Mouse (Mus musculus): Measurements from ENCODE around the gene Myo15b.
"Not testable (repeated sequence)": the region's sequence is repeated elsewhere in the genome, so short reads cannot be mapped to it uniquely, and the experiment has no call there.

Myo15b gene

DNA sequence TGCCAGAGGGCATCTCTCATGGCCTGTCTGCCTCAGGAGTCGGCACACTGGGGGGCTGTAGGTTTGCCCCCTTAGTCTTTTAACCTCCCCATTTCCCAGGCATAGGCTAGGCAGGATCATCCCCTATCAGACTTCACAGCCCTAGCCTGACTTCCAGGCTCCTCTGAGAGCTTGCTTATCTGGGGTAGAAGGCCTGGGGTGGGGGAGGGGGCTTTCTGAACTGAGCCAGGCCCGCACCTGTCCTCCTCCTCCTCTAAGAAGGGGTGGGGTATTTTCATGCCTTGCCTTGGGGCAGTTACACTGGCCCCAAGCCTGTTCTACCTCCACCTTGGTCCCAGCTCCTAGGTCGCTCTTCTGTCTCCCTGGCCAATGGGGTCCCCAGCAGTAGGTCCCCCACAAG is 26.7 kb upstream of the Myo15b start:
- no peak for DNase-seq (ENCODE audit: low spot score)

DNA sequence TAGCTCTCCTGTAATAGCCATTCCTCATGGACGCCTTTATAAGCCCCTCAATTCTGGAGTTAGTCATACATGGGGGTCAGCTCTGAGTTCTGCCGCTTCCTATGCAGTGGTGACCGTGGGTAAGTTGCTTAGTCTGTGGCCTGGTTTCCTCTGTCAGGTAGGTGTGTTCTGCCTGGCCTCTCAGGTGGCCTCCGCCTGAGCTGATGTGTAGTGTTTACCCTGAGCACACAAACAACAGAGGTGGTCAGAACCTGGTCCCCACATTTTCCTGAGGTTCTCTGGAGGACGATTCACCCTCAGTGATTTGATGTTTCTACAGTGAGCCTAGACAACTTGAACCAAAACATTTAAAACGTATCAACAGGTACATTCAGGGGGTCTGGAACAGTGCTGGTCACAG is 26.1 kb upstream of the Myo15b start:
- DNase-seq (ENCODE audit: low spot score) = no peak

DNA sequence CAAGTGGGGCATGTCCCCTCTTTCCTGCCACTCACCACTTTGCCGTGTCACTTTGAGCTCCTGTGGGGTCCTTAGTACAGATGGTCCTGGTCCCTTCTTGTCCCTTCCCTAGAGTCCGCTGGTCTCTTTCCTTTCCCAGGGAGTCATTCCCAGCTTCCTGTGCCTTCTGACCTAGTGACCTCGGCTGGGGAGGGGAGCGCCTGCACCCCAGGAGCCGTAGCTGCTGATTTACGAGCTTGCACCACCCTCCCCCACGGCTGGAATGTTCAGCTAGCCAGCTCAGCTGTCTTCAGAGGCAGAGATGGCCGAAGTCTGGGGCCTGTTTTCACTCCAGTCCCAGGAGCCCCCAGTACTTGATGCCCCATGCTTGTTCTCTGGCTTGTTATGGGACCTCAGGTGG is 25.7 kb upstream of the Myo15b start:
- peak; percentile 77 for DNase-seq (ENCODE audit: low spot score)

DNA sequence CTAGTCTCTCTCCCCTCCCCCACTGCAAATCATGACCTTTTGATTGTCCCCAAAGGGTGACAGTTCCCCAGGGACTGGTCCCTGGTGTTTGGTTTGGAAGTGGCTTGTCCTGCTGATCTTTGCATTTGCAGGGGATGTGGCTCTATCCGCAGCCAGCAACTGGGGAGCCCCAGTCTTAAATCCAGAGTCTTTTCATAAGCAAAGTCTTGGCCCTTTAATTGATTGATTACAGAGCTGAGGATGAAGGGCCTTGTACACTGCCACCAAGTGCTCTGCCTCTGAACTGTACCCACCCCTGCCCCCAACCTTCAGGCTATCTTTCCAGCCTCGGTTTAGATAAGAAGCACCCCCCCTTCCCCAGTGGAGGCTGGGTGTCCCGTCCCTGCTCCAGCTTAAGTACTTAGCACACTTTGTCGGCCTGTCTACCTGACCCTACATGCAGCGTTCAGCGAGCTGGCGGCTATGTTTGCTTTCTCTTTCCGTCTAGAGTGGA is 25.1 kb upstream of the Myo15b start:
- DNase-seq (ENCODE audit: low spot score) = peak; percentile 61

DNA sequence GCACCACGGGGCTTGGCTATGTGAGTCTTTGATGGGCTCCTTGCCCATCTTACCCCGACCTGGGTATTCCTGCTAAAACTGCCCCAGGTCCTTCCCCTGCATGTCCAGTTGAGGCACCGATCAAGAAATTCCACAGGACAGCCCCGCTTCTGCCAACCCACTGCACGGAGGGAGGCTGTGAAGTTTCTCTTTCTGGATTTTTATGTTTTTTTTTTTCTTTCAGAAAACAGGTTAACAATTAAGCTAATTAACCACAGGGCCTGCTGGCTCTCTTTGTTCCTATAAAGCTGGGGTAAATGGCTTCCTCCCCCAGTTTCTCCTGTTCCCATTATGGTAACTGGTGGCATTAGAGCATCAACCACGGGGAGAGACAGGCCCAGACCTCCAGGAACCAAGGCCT is 24.2 kb upstream of the Myo15b start:
- DNase-seq (ENCODE audit: low spot score) = no peak

DNA sequence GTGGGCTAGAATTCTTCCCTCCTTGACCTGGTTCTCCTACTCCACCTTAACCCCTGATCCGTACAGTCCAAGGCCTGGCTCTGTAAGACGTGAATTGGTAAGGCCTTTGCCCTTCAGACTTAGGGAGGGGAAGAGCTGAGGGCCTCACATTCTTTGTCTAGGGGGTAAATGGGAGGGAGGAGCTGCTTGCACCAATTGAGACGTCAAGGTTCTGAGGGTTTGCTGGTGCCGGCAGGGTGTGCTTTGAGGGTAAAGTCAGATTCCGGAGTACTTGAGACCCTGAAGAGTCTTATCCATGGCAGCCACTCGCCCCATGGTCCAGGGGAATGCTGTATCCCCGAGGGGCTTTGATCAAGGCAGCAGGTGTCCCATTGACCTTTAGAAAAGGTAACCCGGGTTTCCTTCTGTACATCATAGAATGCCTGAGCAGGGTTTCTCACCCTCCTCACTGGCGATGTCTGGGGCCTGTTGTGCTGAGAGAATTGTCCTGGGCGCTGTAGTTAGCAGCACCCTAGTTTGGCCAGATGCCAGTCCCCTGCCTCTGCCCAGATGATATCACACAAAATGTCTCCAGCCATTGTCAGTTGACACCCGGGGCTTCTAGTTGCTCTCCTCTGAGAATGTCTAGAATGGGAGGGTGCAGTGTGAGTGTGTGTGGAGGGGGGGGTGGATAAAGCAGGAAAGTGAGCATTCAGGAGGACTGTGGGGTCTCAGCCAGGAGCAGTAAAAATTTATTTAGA is 21.4 kb upstream of the Myo15b start:
- no peak for DNase-seq (ENCODE audit: low spot score)

DNA sequence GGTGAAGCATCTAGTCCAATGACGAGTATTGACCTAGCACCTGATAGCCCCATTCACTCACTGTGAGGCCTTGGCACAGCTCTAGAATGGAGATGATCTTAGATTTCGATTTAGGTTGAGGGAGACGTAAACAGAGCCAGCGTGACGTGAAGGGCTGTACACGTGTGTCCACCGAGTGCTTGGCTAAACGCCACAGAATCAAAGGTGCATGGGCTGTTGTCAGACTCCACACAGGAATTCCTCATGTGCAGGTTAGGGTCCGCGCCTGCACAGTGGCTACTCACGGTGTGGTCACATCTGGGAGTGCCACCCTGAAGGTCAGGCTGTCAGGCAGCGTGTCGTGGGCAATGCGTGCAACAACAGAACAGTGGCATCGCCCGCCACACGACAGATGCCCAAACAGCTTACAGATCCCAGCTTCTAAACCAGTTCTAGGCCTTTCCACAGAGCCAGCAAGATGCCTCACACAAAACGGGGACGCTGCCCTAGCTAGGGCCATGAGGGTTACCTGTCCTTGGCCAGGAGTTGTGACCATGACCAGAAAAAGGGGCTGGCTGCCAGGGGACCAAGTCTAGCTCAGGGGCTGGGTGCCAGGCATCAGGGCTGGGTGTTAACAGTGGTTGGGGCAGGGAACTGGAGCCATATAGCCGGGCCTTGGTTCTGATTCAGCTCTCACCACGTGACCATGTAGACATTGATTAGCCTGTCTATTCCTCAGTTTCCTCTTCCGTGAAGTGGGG is 20.4 kb upstream of the Myo15b start:
- DNase-seq (ENCODE audit: low spot score) = no peak

DNA sequence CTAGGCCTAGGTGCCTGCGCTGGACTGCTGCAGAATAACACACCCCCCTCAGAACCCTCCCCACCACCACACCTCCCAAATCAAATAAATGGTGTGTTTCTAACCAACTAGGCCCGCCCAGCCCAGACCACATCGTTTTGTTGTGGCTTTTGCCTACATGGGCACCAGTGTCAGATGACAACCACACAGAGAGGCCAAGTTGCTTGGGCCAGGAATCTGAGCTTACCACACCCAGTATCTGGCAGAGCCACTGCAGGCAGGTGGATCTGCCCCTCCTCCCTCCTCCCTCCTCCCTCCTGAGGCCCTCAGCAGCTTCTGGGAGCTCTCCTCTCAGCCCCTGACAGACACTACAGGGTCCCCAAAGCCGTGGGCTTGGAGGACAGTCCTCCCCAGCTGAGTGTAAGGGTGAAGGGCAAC is 19.3 kb upstream of the Myo15b start:
- no peak for DNase-seq (ENCODE audit: low spot score)

DNA sequence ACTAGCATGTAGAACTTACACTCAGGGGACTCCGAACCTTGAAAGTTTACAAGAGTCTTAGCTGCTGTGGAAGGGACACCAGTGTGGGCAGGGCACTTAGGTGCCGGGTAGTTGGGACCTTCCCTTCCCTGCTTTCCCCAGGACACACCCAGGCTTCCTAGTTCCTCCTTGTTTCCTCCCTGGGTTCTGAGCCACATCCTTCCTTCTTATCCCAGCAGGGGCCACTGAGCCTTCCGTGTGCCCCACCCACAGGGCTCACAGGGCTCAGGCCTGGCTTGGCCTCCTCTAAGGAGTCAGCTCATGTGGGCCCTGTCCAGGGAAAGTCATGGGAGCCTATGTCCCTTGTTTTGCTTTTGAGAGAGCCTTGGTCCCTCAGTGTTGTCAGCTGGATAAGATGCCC is 18.5 kb upstream of the Myo15b start:
- no peak for DNase-seq (ENCODE audit: low spot score)

DNA sequence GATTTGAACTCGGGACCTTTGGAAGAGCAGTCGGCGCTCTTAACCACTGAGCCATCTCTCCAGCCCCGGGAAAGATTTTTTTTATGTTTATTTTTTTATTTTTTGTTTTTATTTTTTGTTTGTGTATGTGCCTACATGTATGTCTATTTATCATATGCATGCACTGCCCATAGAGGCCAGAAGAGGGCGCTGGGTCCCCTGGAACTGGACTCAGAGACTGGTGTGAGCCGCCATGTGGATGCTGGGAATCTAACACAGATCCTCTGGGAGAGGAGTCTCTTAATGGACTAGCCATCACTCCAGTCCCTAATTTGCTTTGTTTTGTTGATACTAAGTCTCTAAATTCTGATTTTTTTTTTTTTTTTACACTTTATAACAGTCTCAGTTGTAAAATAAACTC is 17.2 kb upstream of the Myo15b start:
- no peak for DNase-seq (ENCODE audit: low spot score)

DNA sequence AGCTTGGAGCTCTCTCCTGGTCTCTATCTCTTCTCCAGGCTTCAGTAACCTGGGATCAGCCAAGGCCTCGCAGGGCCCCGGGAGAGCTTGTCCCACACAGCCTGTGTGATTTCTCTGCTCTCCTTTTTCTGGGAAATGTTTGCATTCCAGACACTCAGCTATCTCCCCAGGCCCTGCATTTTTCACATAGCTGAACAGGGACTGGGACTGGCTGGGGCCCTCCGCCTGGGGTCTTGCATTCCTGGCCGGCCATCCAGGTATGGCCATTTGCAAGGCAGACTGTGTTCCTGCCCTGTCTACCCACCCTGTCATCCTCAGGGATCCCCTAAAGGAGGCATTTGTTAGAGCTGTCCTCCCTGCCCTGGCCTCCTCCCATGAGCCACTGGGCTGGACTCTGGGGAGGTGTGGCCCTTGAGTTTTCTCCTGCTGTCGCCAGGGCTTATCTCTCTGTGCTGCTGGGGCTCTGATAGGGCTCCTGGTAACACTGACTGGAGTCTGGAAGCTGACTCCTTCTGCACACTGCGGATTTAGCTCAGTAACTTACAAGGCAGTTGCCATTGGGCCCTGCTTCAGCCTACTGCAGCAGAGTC is 16.1 kb upstream of the Myo15b start:
- DNase-seq (ENCODE audit: low spot score) = peak; percentile 52

DNA sequence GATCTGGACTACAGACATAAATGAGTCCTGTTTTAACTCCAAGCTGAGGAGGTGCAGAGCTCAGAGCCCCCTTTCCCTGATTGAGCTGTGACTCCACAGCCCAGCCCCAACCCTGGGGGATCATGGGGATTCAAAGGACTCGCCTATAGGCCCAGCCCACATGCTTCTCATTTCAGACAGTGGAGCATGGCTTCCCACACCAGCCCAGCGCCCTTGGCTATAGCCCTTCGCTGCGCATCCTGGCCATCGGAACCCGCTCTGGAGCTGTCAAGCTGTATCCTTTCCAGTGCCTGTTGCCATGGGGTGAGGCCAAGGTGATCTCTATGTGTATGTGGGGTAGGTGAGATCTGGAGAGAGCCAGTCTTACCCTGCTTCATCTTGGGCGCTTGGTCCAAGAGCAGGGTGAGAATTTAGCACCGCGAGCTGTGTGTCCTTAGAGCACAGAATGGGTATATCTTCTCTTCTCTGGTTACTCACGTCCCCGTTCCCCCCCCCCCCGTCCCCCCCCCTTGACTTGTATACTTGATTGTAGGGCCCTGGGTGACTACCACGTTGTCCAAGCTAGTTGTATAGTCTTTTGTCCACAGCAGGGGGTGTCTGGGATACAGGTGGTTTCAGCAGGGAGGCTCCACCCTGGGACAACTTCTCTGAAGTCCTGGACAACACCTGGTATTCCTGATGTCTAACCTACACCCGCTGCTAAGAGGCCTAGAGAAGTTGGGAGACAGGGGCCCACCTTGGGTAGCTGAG is 14.9 kb upstream of the Myo15b start:
- DNase-seq (ENCODE audit: low spot score) = no peak

DNA sequence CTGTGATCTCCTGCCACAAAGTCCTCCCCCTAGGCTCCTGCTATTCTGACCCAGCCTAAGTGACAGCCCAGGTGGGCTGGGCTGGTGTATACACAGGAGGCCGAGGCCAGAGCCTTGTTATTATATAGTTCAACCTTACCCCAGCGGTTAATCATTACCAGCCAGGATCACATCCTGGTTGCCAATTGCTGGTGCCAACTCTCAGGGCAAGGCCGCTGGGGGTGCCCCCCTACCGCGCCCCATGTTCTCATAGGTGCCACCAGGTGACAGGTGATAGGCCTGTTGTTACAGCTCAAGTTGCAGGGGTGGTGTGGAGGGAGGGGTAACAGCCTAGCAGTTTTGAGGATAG is 14.3 kb upstream of the Myo15b start:
- DNase-seq (ENCODE audit: low spot score) = no peak

DNA sequence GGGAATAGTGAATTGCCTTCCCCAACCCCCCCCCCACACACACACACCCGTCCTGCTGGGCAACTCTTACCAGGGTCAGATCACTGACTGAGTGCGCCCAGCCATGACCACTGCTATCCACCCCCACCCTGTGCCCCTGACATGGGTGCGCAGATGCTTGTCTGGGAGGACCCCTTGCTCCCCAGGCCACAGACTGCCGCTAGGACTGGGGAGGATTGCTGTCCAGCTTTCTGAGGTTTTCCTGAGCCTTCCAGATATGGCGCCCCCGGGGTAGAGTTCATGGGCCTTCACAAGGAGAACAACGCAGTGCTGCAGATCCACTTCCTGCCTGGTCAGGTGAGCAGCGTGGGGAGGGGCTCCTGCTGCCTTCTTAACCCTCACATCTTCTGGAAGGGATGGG is 14.0 kb upstream of the Myo15b start:
- no peak for DNase-seq (ENCODE audit: low spot score)

DNA sequence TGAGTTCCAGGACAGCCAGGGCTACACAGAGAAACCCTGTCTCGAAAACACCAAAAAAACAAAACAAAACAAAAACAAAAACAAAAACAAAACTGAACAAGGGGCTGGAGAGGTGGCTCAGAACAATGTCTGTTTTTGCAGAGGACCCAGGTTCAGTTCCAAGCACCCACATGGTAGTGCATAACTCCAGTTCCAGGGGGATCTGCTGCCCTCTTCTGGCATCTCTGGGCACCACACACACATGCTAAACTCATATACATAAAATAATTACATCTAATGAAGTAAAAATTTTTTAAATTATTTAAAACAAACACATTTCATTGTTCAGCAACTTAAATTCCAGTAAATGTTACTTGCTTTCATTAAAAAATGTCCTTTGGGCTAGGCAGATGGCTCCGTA is 12.4 kb upstream of the Myo15b start:
- DNase-seq (ENCODE audit: low spot score) = no peak

DNA sequence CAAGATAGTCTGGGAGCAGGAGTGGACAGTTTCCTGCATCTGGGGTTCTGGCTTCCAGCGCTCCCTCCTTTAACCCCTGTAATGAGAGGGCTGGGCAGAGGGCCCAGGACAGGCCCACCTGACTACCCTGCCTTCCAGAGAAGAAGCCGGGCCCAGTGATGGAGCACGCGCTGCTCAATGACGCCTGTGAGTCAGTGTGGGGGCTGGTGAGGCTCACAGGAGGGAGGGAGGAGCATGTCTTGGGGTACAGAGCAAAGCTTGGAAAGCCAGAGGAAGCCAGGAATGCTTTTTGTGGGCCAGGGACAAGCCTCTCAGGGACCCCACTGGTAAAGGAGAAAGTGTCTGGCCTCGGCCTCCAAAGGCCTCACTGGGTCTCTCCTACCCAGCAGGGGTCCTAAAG is 3.5 kb upstream of the Myo15b start:
- DNase-seq (ENCODE audit: low spot score) = no peak

DNA sequence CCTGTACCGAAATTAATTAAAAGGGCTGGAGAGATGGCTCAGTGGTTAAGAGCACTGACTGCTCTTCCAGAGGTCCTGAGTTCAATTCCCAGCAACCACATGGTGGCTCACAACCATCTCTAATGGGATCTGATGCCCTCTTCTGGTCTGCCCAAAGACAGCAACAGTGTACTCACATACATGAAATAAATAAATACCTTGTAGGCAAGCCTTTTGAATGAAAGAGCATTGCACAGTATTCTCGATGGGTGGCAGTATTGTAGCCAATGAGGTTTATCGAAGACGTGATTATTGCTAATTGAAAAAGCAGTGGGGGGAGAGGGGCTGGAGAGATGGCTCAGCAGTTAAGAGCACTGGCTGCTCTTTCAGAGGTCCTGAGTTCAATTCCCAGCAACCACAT is 1.1 kb upstream of the Myo15b start:
- DNase-seq (ENCODE audit: low spot score) = not testable (repeated sequence)

DNA sequence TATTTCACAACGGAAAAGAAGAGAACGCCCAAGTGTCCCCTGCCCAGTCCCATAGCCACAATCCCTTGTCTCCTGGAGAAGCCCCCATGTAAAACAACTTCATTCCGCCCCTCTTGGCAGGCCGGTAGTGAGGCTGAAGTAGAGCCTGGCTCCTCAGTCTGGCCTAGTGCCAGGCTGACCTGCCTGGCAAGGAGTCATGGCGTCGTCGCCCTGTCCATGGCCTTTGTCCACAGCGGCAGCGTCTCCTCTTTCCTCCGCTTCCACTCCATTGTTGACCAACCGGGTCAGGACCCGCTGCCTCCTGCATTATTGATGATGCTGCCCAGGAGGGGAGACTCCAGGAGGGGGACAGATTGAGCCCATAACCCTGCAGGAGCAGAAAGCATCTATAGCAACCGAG is 270 bp upstream of the Myo15b start:
- no peak for DNase-seq (ENCODE audit: low spot score)

DNA sequence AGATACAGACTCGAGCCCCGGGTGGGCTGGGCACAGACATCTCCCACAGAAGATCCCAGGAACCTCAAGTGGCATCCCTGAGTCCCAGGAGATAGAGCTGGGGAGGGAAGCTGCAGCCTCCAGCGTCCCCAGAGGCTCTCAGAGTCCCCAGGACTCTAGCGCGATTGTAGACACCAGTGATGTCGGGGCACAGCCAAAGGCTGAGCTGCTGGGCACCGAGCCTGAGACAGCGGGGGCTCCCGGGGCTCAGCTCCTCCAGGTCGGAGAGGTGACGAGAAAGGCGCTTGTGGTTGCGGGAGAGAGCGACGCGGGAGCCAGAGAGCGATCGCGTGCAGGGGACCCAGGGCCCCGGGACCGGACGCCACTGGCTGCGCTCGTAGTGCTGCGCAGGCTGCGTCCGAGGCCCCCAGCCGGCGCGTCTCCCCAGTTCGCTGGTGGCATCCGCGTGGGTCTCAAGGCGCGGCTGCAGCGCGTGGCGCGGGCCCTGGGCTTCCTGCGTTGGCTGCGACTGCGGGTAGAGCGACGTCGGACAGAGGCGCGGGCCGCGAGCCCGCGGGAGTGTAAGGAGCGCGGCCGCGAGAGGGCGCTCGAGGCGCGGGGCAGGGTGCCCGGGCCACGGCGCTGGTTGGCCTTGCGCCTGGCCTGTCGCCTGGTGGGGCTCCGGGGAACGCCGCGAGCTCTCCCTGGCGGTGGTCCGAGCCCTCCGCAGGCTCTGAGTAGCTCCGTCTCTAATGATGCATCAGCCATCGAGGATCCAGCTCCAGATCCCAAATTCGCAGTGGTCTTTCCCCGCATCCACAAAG is 1.1 kb downstream of the Myo15b start:
- peak; percentile 92 for DNase-seq (ENCODE audit: low spot score)

DNA sequence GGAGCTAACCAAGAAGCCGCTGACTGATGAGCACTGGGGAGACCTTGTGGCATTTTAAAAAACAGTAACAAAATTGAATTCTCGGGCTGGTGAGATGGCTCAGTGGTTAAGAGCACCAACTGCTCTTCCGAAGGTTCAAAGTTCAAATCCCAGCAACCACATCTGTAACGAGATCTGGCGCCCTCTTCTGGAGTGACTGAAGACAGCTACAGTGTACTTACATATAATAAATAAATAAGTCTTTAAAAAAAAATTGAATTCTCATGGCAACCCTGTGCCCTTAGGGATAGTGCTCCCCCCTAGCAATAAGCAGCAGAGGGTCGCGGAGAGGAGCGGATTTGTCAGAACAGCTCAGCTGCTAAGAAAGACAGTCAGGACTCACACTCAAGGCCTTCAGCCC is 5.7 kb downstream of the Myo15b start:
- no peak for DNase-seq (ENCODE audit: low spot score)

DNA sequence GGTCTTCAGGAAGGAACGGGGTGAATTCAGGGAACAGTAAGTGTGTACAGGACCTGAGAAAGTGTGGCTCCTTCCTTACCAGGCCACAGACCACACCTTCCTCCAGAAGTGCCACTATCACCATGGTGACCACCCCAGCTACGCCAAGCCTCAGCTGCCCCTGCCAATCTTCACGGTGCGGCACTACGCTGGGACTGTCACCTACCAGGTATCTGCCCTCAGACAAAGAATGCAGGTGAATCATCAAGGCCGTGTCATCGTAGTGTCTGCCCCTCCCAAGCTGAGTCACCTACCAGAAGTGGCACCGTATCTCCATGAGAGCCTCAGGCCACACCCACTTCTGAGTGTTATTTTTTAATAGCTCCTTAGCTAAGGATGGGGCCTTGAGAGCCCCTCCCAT is 11.2 kb downstream of the Myo15b start:
- DNase-seq (ENCODE audit: low spot score) = no peak

DNA sequence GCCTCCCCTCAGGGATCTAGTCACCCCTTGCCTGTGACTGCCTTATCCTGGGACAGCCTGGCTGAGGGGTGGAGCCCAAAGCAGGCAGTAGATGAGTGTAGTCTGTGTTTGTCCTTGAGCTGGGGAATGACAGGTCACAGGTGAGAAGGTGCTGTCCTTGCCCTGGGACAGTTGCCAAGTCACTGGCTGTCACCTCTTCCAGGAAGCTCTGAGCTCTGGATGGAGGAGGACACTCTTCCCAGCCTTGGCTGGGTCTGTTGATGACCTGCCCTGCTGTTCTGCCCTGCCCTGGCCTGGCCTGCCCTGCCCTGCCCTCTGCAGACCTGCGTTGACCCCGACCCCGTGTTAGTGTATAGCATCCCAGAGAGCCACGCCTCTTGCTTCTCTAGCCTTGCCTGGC is 14.2 kb downstream of the Myo15b start:
- DNase-seq (ENCODE audit: low spot score) = no peak
